Mouse (Mus musculus): ENCODE measurements around the gene Epop. TPM values are rescaled to one million over a fixed set of nuclear protein-coding genes. Genes with fewer than 3 reads are reported as not detected.
A peak's percentile ranks its signal among the peaks of the same experiment; 100 is the strongest.

The Epop gene
- polyA plus RNA-seq, 1 experiment from 2014 or later: 3.5 TPM

DNA sequence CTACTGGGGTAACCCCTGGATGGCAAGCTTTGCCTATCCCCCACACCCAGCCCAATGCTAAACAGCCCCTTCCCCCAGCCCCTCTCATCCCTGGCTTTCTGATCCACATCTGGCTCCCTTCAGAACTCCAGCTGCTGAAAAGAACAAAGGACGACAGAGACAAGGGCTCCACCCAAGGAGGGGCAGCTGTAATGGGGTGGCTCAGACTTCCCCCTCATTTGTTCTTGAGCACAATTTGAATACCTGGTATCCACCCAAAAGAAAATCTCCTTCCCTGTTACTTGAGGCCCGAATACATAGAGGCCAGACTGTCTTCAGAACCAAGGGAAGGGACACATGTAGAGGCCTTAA, 41.6 kb upstream of the Epop start:
- WGBS: 64% methylated on average over 2 of the region's 2 CpGs
- H3K4me1 ChIP-seq (ENCODE audit: insufficient read depth, low read depth, low read length): peaks cover 7% of the 10 kb centered on the region; the same call in 1 of the 2 replicates
- H3K4me3 ChIP-seq (ENCODE audit: low read depth, low read length): no peak overlapping the region
- DNase-seq (ENCODE audit: low spot score) (no peak), ATAC-seq (no peak)
- no peak overlapping the region for H3K9ac ChIP-seq (replicated peaks; ENCODE audit: low read depth)
- TF ChIP-seq CTCF (IDR thresholded peaks at IDR 0.05) (no peak), EP300 (IDR thresholded peaks at IDR 0.05) (no peak)
- H3K36me3 ChIP-seq (ENCODE audit: insufficient read depth, low read length): peaks cover 22% of the 10 kb centered on the region
- H3K4me2 ChIP-seq (replicated peaks; ENCODE audit: low read depth, low read length): no peak overlapping the region
- no peaks in the 10 kb centered on the region for H3K9me3 ChIP-seq (ENCODE audit: low read length)
- no peaks in the 10 kb centered on the region for H3K27me3 ChIP-seq (replicated peaks; ENCODE audit: insufficient read depth, low read length)
- no peak overlapping the region for H3K27ac ChIP-seq (ENCODE audit: low read length)

DNA sequence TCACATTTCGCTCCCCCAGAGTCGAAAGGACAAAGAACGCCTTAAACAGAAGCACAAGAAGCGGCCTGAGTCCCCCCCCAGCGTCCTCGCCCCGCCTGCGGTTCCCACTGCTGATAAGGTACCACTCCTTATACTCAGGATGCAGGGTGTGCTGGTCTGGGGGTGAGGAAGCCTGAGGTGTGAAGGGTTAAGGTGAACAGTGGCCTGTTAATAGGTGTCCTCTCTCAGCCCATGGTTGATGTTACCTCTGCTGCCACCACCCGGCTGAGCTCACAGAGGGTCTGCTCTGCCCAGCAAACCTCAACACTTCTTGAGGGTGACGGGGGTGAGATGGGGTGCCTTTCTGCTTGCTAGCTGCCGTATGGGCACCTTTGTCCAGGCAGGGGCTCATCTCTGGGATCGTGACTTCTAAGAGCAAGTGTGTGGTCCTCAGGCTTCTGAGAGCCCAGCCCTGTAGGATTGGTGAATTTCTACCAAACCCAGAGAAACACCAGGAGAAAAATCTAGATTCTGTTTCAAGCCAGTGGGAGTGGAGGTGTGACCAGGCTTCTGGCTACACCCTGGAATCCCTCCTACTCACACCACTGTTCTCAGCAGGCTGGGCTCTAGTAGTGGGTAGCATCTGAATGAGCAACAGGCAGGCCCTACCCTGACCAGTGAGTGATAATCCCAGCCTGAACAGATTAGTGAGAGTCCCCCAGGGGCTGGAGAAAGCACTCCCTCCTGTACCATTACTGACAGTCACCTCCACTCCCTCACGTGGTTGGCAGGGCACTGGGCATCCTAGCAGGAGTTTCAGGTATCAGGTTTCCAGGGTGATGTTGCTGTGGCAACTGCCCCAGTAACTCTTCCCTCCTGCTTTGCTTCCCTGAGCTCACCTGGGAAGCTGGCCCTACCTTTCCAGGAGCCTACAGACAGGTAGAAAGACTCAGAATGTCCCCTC, 41.0 kb upstream of the Epop start:
- peak; percentile 23; the same call in 1 of the 2 replicates for ATAC-seq
- Histone ChIP-seq H3K27me3 (replicated peaks; ENCODE audit: insufficient read depth, low read length) (no peaks in the 10 kb centered on the region), H3K27ac (ENCODE audit: low read length) (peak overlapping the region; percentile 47; the same call in 1 of the 2 replicates), H3K9ac (replicated peaks; ENCODE audit: low read depth) (no peak overlapping the region), H3K4me3 (ENCODE audit: low read depth, low read length) (no peak overlapping the region), H3K4me1 (ENCODE audit: insufficient read depth, low read depth, low read length) (peaks cover 2% of the 10 kb centered on the region; the same call in 1 of the 2 replicates), H3K9me3 (ENCODE audit: low read length) (no peaks in the 10 kb centered on the region), H3K36me3 (ENCODE audit: insufficient read depth, low read length) (peaks cover 22% of the 10 kb centered on the region), H3K4me2 (replicated peaks; ENCODE audit: low read depth, low read length) (no peak overlapping the region)
- DNase-seq (ENCODE audit: low spot score): no peak
- TF ChIP-seq CTCF (IDR thresholded peaks at IDR 0.05) (peak; percentile 38), EP300 (IDR thresholded peaks at IDR 0.05) (no peak)
- WGBS: 51% methylated on average over 13 of the region's 13 CpGs

DNA sequence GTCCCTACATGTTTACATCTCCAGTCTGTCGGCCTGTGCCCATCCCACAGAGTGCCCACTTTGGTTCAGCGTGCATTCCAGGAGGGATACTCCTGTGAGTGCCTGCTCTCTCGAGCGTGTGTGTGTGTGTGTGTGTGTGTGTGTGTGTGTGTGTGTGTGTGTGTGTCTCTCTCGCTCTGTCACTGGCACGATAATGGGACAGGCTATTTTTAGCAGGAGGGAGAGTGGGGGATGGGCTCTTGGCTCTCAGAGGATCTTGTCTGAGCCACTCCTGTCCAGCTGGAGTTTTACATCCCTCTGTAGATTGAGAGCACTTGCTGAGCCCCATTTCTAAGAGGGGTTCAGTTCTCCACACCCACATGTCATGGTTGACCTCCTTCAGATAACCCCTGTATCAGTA, 40.3 kb upstream of the Epop start:
- Histone ChIP-seq H3K36me3 (ENCODE audit: insufficient read depth, low read length) (peaks cover 19% of the 10 kb centered on the region), H3K4me3 (ENCODE audit: low read depth, low read length) (no peak overlapping the region), H3K9ac (replicated peaks; ENCODE audit: low read depth) (no peak overlapping the region), H3K9me3 (ENCODE audit: low read length) (no peaks in the 10 kb centered on the region), H3K4me2 (replicated peaks; ENCODE audit: low read depth, low read length) (no peak overlapping the region), H3K4me1 (ENCODE audit: insufficient read depth, low read depth, low read length) (peaks cover 2% of the 10 kb centered on the region; the same call in 1 of the 2 replicates), H3K27me3 (replicated peaks; ENCODE audit: insufficient read depth, low read length) (no peaks in the 10 kb centered on the region), H3K27ac (ENCODE audit: low read length) (peak overlapping the region; percentile 47; the same call in 1 of the 2 replicates)
- TF ChIP-seq CTCF (IDR thresholded peaks at IDR 0.05) (no peak), EP300 (IDR thresholded peaks at IDR 0.05) (no peak)
- DNase-seq (ENCODE audit: low spot score) (peak; percentile 84), ATAC-seq (peak; percentile 67)
- WGBS: 17% methylated on average over 6 of the region's 6 CpGs

DNA sequence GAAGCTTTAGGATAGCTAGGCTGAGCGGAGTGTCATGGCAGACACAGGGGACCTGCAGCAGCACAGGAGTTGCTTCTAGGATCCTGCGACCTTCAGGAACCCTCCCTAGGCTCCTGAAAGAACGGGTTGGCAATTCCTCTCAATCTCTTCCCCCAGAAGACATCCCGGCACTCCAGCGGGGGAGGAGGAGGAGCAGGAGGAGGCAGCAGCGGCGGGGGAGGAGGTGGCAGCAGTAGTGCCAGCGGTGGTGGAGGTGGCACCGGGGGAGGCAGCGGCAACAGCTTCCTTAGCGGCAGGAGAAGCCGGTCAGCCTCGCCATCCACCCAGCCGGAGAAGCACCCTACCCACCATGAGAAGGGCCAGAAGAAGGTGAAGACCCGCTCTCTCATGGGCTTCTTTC, 39.8 kb upstream of the Epop start:
- Histone ChIP-seq H3K27ac (ENCODE audit: low read length) (peak overlapping the region; percentile 47; the same call in 1 of the 2 replicates), H3K9me3 (ENCODE audit: low read length) (no peaks in the 10 kb centered on the region), H3K4me3 (ENCODE audit: low read depth, low read length) (no peak overlapping the region), H3K27me3 (replicated peaks; ENCODE audit: insufficient read depth, low read length) (no peaks in the 10 kb centered on the region), H3K4me1 (ENCODE audit: insufficient read depth, low read depth, low read length) (peaks cover 2% of the 10 kb centered on the region; the same call in 1 of the 2 replicates), H3K36me3 (ENCODE audit: insufficient read depth, low read length) (peaks cover 13% of the 10 kb centered on the region), H3K9ac (replicated peaks; ENCODE audit: low read depth) (no peak overlapping the region), H3K4me2 (replicated peaks; ENCODE audit: low read depth, low read length) (no peak overlapping the region)
- 43% methylated on average over 15 of the region's 15 CpGs for WGBS
- no peak for TF ChIP-seq CTCF (IDR thresholded peaks at IDR 0.05)
- TF ChIP-seq EP300 (IDR thresholded peaks at IDR 0.05): no peak
- DNase-seq (ENCODE audit: low spot score): no peak
- no peak for ATAC-seq

DNA sequence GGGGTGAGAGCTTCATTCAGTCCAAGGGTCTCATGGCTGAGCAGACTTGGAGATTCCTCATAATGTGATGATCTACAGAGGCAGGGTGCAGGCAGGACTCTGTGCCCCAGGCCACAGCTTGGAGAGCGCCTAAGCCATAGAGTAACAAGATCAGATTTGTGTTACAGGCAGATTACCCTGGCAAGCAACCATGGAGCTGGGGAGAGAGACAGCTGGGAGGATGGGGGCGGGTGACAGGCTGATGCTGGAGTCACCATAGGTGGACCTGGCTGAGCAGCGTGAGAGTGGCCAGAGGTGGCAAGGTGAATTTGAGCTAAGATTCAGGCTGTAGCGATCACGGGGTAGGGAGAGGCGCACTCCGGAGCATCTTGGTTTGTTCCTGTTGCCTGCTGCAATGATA, 38.7 kb upstream of the Epop start:
- 93% methylated on average over 7 of the region's 7 CpGs for WGBS
- Histone ChIP-seq H3K36me3 (ENCODE audit: insufficient read depth, low read length) (0 out of 2 replicates have a peak, but pooled peaks cover 4% of the 10 kb centered on the region), H3K4me1 (ENCODE audit: insufficient read depth, low read depth, low read length) (peaks cover 2% of the 10 kb centered on the region; the same call in 1 of the 2 replicates)

GRCm38 (mm10) chr11:97666794-97667193, 37.3 kb upstream of the Epop start:
- H3K9ac ChIP-seq (replicated peaks; ENCODE audit: low read depth): no peak overlapping the region
- H3K4me1 ChIP-seq (ENCODE audit: insufficient read depth, low read depth, low read length): peaks cover 12% of the 10 kb centered on the region; the same call in 1 of the 2 replicates
- no peak overlapping the region for H3K27ac ChIP-seq (ENCODE audit: low read length)
- 75% methylated on average over 15 of the region's 15 CpGs for WGBS
- no peak overlapping the region for H3K4me3 ChIP-seq (ENCODE audit: low read depth, low read length)
- DNase-seq (ENCODE audit: low spot score): no peak
- H3K27me3 ChIP-seq (replicated peaks; ENCODE audit: insufficient read depth, low read length): 0 out of 2 replicates have a peak, but pooled peaks cover 3% of the 10 kb centered on the region
- H3K9me3 ChIP-seq (ENCODE audit: low read length): no peaks in the 10 kb centered on the region
- no peak for TF ChIP-seq EP300 (IDR thresholded peaks at IDR 0.05)
- no peak for TF ChIP-seq CTCF (IDR thresholded peaks at IDR 0.05)
- 0 out of 2 replicates have a peak, but pooled peaks cover 4% of the 10 kb centered on the region for H3K36me3 ChIP-seq (ENCODE audit: insufficient read depth, low read length)
- no peak for ATAC-seq
- no peak overlapping the region for H3K4me2 ChIP-seq (replicated peaks; ENCODE audit: low read depth, low read length)

More for the DNA sequence above, 38.7 kb upstream of the Epop start:
- Histone ChIP-seq H3K27me3 (replicated peaks; ENCODE audit: insufficient read depth, low read length) (no peaks in the 10 kb centered on the region), H3K9me3 (ENCODE audit: low read length) (no peaks in the 10 kb centered on the region), H3K9ac (replicated peaks; ENCODE audit: low read depth) (no peak overlapping the region), H3K4me2 (replicated peaks; ENCODE audit: low read depth, low read length) (no peak overlapping the region), H3K4me3 (ENCODE audit: low read depth, low read length) (no peak overlapping the region), H3K27ac (ENCODE audit: low read length) (no peak overlapping the region)
- ATAC-seq (no peak), DNase-seq (ENCODE audit: low spot score) (no peak)
- TF ChIP-seq EP300 (IDR thresholded peaks at IDR 0.05) (no peak), CTCF (IDR thresholded peaks at IDR 0.05) (no peak)
